Mouse (Mus musculus) gastrocnemius, postnatal 14 days (tissue): Measurements from ENCODE around the gene Atg4b. TPM values are rescaled to one million over a fixed set of nuclear protein-coding genes. Genes with fewer than 3 reads are reported as not detected.

ENCODE experiments used
- total RNA-seq, 2 experiments: library from RNA; stranded (reverse); gene quantifications; 2 replicates each; pipeline ENCODE4 v1.2.3; 2021

Atg4b gene
- total RNA-seq, 2 experiments from 2014 or later = 29.9 to 36.9 TPM

Other genes starting within 250 kb of the Atg4b start
- 10 to 100 TPM; 11.5 to 14.4 TPM for gene Farp2, start 239.4 kb upstream of the Atg4b start, total RNA-seq
- 10 to 100 TPM; 91.0 to 98.6 TPM for gene Stk25, start 92.8 kb upstream of the Atg4b start, total RNA-seq
- gene Bok, start 65.8 kb upstream of the Atg4b start, total RNA-seq = 1 to 10 TPM; 2.9 to 3.1 TPM
- 10 to 100 TPM; 40.5 to 41.0 TPM for gene Thap4, start 3.4 kb downstream of the Atg4b start, total RNA-seq
- 10 to 100 TPM; 16.8 to 23.8 TPM for gene Dtymk, start 50.4 kb downstream of the Atg4b start, total RNA-seq
- 1 to 10 TPM; 2.9 to 3.7 TPM for gene Ing5, start 52.5 kb downstream of the Atg4b start, total RNA-seq
- 10 to 100 TPM; 24.8 to 25.8 TPM for gene D2hgdh, start 73.4 kb downstream of the Atg4b start, total RNA-seq
- gene Gal3st2, start 109.8 kb downstream of the Atg4b start, total RNA-seq = not detected
- not detected for gene Gal3st2b, start 166.8 kb downstream of the Atg4b start, total RNA-seq
- gene Gal3st2c, start 239.0 kb downstream of the Atg4b start, total RNA-seq = under 1 TPM; 0.02 to 0.04 TPM